Mouse (Mus musculus): ENCODE data around the gene Pde8b. TPM values are rescaled to one million over a fixed set of nuclear protein-coding genes. Genes with fewer than 3 reads are reported as not detected.
A peak's percentile ranks its signal among the peaks of the same experiment; 100 is the strongest.
"Not testable (repeated sequence)": the region's sequence is repeated elsewhere in the genome, so short reads cannot be mapped to it uniquely, and the experiment has no call there.

Gene Pde8b
- polyA plus RNA-seq, 1 experiment from 2014 or later: 7.2 TPM

DNA sequence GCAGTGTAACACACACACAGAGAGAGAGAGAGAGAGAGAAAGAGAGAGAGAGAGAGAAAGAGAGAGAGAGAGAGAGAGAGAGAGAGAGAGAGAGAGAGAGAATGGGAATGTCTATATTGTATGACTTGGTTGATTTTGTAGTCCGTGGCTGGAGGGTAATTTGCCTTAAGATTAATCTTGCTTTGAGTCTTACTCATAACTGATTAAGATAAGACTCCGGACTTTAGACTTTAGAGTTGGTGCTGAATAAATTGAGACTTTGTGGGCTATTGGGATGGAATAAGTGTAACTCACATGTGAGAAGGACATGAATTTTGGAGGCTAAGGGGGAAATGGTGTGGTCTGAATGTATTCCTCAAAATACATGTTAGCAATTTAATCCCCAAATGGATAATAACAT, 7.1 kb downstream of the Pde8b start:
- Histone ChIP-seq H3K4me3 (no peak overlapping the region), H3K4me2 (no peak overlapping the region), H3K36me3 (no peaks in the 10 kb centered on the region), H3K9ac (no peak overlapping the region), H3K27me3 (0 out of 2 replicates have a peak, but pooled peaks cover 4% of the 10 kb centered on the region), H3K4me1 (replicated peaks) (no peaks in the 10 kb centered on the region), H3K9me3 (0 out of 2 replicates have a peak, but pooled peaks cover 5% of the 10 kb centered on the region), H3K27ac (replicated peaks) (no peak overlapping the region)
- 82% methylated on average over 2 of the region's 2 CpGs for WGBS
- no peak for ATAC-seq (ENCODE audit: low read depth)

DNA sequence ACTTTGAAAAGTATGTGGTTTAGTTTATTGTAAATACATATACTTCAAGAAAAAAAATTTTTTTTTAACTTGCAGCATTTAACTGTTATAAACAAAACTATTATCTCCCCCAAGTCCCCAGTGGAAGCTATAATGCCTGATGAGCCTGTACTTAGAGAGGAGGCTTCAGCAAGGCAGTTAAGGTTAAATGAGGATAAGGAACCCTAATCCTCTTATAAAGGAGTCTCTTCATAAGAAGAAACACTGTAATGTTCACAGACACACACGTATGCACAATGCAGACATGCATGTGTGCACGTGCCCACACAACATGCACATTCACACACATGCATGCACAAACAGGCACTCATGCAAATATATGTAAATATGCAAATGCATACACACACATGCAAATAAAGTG, 12.6 kb downstream of the Pde8b start:
- no peak overlapping the region for H3K27ac ChIP-seq (replicated peaks)
- H3K4me3 ChIP-seq: no peak overlapping the region
- 94% methylated on average over 2 of the region's 2 CpGs for WGBS
- no peaks in the 10 kb centered on the region for H3K4me1 ChIP-seq (replicated peaks)
- 0 out of 2 replicates have a peak, but pooled peaks cover 5% of the 10 kb centered on the region for H3K9me3 ChIP-seq
- H3K27me3 ChIP-seq: no peaks in the 10 kb centered on the region
- no peak overlapping the region for H3K9ac ChIP-seq
- H3K36me3 ChIP-seq: no peaks in the 10 kb centered on the region
- H3K4me2 ChIP-seq: no peak overlapping the region
- ATAC-seq (ENCODE audit: low read depth): no peak

- Histone ChIP-seq H3K36me3 (no peaks in the 10 kb centered on the region), H3K9ac (no peak overlapping the region), H3K4me2 (no peak overlapping the region), H3K27ac (replicated peaks) (no peak overlapping the region), H3K4me3 (no peak overlapping the region), H3K4me1 (replicated peaks) (no peaks in the 10 kb centered on the region), H3K27me3 (no peaks in the 10 kb centered on the region), H3K9me3 (no peaks in the 10 kb centered on the region)
- no peak for ATAC-seq (ENCODE audit: low read depth)
- WGBS: 85% methylated on average over 8 of the region's 8 CpGs
Observed at GRCm38 (mm10) chr13:95235261-95235660, 14.9 kb downstream of the Pde8b start.

- H3K4me3 ChIP-seq: no peak overlapping the region
- H3K27ac ChIP-seq (replicated peaks): no peak overlapping the region
- H3K9me3 ChIP-seq: no peaks in the 10 kb centered on the region
- no peaks in the 10 kb centered on the region for H3K36me3 ChIP-seq
- no peaks in the 10 kb centered on the region for H3K4me1 ChIP-seq (replicated peaks)
- 85% methylated on average over 8 of the region's 8 CpGs for WGBS
- H3K4me2 ChIP-seq: no peak overlapping the region
- H3K9ac ChIP-seq: no peak overlapping the region
- H3K27me3 ChIP-seq: no peaks in the 10 kb centered on the region
- ATAC-seq (ENCODE audit: low read depth): no peak
Observed at GRCm38 (mm10) chr13:95231366-95232138, 18.6 kb downstream of the Pde8b start.

GRCm38 (mm10) chr13:95230326-95230725, 19.8 kb downstream of the Pde8b start:
- no peaks in the 10 kb centered on the region for H3K4me1 ChIP-seq (replicated peaks)
- no peak overlapping the region for H3K9ac ChIP-seq
- ATAC-seq (ENCODE audit: low read depth): no peak
- 77% methylated on average over 1 of the region's 1 CpGs for WGBS
- no peaks in the 10 kb centered on the region for H3K9me3 ChIP-seq
- H3K4me2 ChIP-seq: no peak overlapping the region
- no peaks in the 10 kb centered on the region for H3K36me3 ChIP-seq
- H3K27ac ChIP-seq (replicated peaks): no peak overlapping the region
- H3K27me3 ChIP-seq: no peaks in the 10 kb centered on the region
- no peak overlapping the region for H3K4me3 ChIP-seq

DNA sequence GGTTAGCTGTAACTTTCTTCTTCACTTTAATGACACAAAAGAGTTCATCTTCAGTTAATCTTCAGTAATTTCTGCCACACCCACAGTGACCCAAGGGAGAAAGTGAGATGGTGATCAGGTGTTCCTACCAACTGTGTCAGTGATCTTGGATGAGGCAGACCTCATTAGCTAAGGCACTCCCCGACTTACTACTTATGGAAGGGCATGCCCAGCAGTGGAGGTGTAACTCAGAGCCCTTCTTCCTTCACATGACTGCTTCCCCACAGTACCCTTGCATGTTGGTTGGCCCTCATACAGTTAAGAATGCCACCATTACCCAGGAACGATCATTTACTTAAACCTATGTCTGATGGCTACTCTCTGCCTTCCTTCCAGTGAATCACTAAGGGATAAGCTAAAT, 25.6 kb downstream of the Pde8b start:
- Histone ChIP-seq H3K9ac (no peak overlapping the region), H3K4me2 (no peak overlapping the region), H3K4me3 (no peak overlapping the region), H3K27ac (replicated peaks) (no peak overlapping the region), H3K9me3 (no peaks in the 10 kb centered on the region), H3K27me3 (peaks cover 37% of the 10 kb centered on the region), H3K4me1 (replicated peaks) (peaks cover 17% of the 10 kb centered on the region; the same call in 1 of the 2 replicates), H3K36me3 (no peaks in the 10 kb centered on the region)
- 82% methylated on average over 2 of the region's 2 CpGs for WGBS
- ATAC-seq (ENCODE audit: low read depth): no peak

GRCm38 (mm10) chr13:95223427-95223772, 26.7 kb downstream of the Pde8b start:
- H3K9me3 ChIP-seq: no peaks in the 10 kb centered on the region
- peak overlapping the region; percentile 81 for H3K9ac ChIP-seq
- peak overlapping the region; percentile 75 for H3K4me3 ChIP-seq
- H3K36me3 ChIP-seq: no peaks in the 10 kb centered on the region
- peak overlapping the region; percentile 96 for H3K4me2 ChIP-seq
- no peak for ATAC-seq (ENCODE audit: low read depth)
- H3K27ac ChIP-seq (replicated peaks): no peak overlapping the region
- 62% methylated on average over 2 of the region's 2 CpGs for WGBS
- peaks cover 17% of the 10 kb centered on the region; the same call in 1 of the 2 replicates for H3K4me1 ChIP-seq (replicated peaks)
- peaks cover 37% of the 10 kb centered on the region for H3K27me3 ChIP-seq

DNA sequence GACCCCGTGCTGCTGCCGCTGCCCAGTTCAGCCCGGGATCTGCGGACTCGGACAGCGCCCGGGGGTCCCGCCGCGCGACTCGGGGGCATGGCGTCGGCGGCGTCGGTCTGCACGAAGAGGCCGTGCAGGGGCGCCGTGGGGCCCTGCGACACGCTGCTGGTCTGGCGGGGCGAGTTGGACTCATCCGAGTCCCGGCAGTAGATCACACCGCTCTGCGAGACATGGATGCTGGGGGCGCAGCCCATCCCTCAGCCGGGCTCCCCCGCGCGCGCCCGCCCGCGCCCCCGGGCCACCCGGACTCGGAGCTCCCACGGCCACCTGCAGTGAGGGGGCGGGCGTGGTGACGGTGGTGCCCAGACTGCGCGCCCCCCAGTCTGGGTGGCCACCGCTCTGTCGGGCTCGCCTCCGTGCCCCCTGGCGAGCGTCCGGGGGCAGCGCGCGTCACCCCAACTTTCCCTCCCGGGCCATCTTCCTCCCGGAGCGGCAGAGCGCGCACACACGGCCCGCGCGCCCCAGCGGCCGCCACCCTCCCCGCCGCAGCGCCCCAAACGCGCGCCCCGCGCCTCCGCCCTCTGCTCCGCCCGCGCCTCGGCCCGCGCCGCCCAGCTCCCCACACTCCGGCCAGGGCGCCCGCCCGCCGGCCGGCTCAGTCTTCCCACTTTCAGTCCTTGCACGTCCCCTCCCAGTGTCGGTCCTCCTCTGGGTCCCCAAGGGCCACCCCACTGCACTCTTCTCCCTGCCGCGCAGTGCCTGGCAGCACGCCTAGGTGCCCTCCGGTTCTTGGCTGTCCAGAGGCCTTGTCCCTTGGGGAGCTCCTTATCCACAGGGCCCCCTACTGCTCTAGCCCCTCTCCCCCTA, 27.3 kb downstream of the Pde8b start:
- H3K4me1 ChIP-seq (replicated peaks): peaks cover 17% of the 10 kb centered on the region; the same call in 1 of the 2 replicates
- H3K27ac ChIP-seq (replicated peaks): 0 out of 2 replicates have a peak overlapping the region, but pooled peaks have one; percentile 18
- no peaks in the 10 kb centered on the region for H3K36me3 ChIP-seq
- peak overlapping the region; percentile 96 for H3K4me2 ChIP-seq
- H3K9ac ChIP-seq: peak overlapping the region; percentile 81
- WGBS: under 1% methylated on average over 82 of the region's 96 CpGs
- H3K9me3 ChIP-seq: no peaks in the 10 kb centered on the region
- H3K4me3 ChIP-seq: peak overlapping the region; percentile 75
- peak; percentile 81 for ATAC-seq (ENCODE audit: low read depth)
- peaks cover 37% of the 10 kb centered on the region for H3K27me3 ChIP-seq

- H3K27ac ChIP-seq (replicated peaks): 0 out of 2 replicates have a peak overlapping the region, but pooled peaks have one; percentile 18
- 3% methylated on average over 24 of the region's 24 CpGs for WGBS
- peak overlapping the region; percentile 96 for H3K4me2 ChIP-seq
- no peaks in the 10 kb centered on the region for H3K9me3 ChIP-seq
- peak; percentile 54; the same call in 1 of the 2 replicates for ATAC-seq (ENCODE audit: low read depth)
- H3K36me3 ChIP-seq: no peaks in the 10 kb centered on the region
- H3K4me3 ChIP-seq: peak overlapping the region; percentile 75
- H3K27me3 ChIP-seq: peaks cover 37% of the 10 kb centered on the region
- peak overlapping the region; percentile 81 for H3K9ac ChIP-seq
- peaks cover 17% of the 10 kb centered on the region; the same call in 1 of the 2 replicates for H3K4me1 ChIP-seq (replicated peaks)
Observed at GRCm38 (mm10) chr13:95221882-95222568, 28.1 kb downstream of the Pde8b start.

GRCm38 (mm10) chr13:95215661-95216170, 34.4 kb downstream of the Pde8b start:
- not testable (repeated sequence) for H3K27ac ChIP-seq (replicated peaks); H3K27me3 ChIP-seq; H3K9ac ChIP-seq; H3K4me2 ChIP-seq; H3K36me3 ChIP-seq; ATAC-seq (ENCODE audit: low read depth); H3K4me1 ChIP-seq (replicated peaks); H3K9me3 ChIP-seq; H3K4me3 ChIP-seq
- 28% methylated on average over 1 of the region's 1 CpGs for WGBS

DNA sequence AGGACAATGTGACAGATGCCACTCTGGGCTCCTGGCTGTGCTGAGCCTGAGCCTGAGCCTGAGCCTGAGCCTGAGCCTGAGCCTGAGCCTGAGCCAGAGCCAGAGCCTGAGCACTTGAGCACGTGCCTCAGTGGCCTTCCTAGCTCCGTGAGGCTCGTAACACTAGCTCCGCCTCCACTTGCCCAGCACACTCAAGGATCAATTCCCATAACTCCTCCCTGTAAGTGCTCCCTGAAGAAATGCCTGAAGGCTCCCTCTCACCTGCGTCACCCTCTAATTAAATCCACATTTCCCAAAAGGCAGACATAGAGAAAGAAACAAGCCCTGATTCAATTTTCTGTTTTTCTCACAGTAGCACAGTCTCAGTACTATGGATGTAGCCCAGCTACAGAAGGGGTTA, 37.8 kb downstream of the Pde8b start:
- WGBS: 57% methylated on average over 5 of the region's 5 CpGs
- Histone ChIP-seq H3K4me3 (no peak overlapping the region), H3K9ac (no peak overlapping the region)

More for the DNA sequence above, 37.8 kb downstream of the Pde8b start:
- Histone ChIP-seq H3K9me3 (no peaks in the 10 kb centered on the region), H3K36me3 (no peaks in the 10 kb centered on the region), H3K4me2 (no peak overlapping the region), H3K27ac (replicated peaks) (no peak overlapping the region), H3K4me1 (replicated peaks) (no peaks in the 10 kb centered on the region), H3K27me3 (no peaks in the 10 kb centered on the region)
- no peak for ATAC-seq (ENCODE audit: low read depth)

Data from neural tube, embryonic 13.5 days (tissue).